Mouse (Mus musculus) cortical plate, adult 2 months (tissue): ENCODE measurements around the gene Shisa3.

Experiments used
- CTCF ChIP-seq: fragments of 200-500 bp; IDR thresholded peaks from 2 replicates; pipeline ENCODE4 v1.5.1; 2011; ENCODE audit warnings: mild to moderate bottlenecking, control low read depth, low read length; ENCODE audit not compliant: insufficient read depth; ENCODE audit errors: extremely low read depth
- POLR2A ChIP-seq: fragments of 200-500 bp; IDR thresholded peaks from 2 replicates; pipeline ENCODE4 v1.6.1; 2011; ENCODE audit warnings: mild to moderate bottlenecking, low read length, control low read depth; ENCODE audit not compliant: insufficient read depth; ENCODE audit errors: extremely low read depth

DNA sequence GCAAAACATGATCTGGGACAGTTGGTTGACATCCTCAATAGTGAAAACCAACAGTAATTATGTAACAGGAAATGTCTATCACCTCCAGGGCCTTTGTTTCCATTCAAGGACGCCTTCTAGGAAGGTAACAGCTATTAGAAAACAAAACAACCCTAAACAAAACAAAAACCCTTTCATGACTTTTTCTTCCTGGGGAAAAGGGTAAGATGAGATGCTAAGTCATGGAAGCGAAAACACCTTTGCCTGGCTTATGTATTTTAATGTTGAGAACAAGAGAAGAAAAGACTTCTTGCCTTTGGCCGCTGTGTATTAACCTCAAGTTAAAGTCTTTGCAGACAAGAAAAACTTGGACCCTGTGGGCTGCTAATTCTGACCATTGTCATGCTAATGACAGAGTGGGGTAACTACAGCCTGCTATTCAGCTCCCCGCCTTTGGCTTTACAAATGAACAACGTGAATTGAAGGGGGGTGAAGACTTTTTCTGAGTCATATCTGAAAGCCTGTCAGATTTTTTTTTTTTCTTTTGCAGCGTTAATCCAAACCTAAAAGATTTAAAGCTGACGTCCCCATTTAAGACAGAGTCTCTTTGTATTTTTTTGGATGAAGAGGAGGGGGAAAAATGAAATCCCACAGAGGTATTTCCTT is 25.6 kb downstream of the Shisa3 start:
- no peak for TF ChIP-seq CTCF
- no peak for TF ChIP-seq POLR2A
